Mouse (Mus musculus) lung, adult 2 months (tissue): ENCODE measurements around the gene Fbxl20.

Experiments used
- CTCF ChIP-seq: fragments of 200-500 bp; IDR thresholded peaks from 2 replicates; pipeline ENCODE4 v1.5.1; 2011; ENCODE audit warnings: mild to moderate bottlenecking, low read length, control low read depth; ENCODE audit not compliant: insufficient read depth
- POLR2A ChIP-seq: fragments of 200-500 bp; IDR thresholded peaks from 2 replicates; pipeline ENCODE4 v1.6.1; 2011; ENCODE audit warnings: low read depth, mild to moderate bottlenecking, control low read depth, low read length, borderline replicate concordance; ENCODE audit errors: extremely low read depth

- TF ChIP-seq CTCF (no peak), POLR2A (no peak)
These were observed 109.2 kb downstream of the Fbxl20 start for GRCm38 (mm10) chr11:98040975-98041374.
